Mouse (Mus musculus): ENCODE measurements around the gene Wnt9a. TPM values are rescaled to one million over a fixed set of nuclear protein-coding genes. Genes with fewer than 3 reads are reported as not detected.

Wnt9a gene
- polyA plus RNA-seq, 2 experiments: 0.04 to 0.12 TPM

DNA sequence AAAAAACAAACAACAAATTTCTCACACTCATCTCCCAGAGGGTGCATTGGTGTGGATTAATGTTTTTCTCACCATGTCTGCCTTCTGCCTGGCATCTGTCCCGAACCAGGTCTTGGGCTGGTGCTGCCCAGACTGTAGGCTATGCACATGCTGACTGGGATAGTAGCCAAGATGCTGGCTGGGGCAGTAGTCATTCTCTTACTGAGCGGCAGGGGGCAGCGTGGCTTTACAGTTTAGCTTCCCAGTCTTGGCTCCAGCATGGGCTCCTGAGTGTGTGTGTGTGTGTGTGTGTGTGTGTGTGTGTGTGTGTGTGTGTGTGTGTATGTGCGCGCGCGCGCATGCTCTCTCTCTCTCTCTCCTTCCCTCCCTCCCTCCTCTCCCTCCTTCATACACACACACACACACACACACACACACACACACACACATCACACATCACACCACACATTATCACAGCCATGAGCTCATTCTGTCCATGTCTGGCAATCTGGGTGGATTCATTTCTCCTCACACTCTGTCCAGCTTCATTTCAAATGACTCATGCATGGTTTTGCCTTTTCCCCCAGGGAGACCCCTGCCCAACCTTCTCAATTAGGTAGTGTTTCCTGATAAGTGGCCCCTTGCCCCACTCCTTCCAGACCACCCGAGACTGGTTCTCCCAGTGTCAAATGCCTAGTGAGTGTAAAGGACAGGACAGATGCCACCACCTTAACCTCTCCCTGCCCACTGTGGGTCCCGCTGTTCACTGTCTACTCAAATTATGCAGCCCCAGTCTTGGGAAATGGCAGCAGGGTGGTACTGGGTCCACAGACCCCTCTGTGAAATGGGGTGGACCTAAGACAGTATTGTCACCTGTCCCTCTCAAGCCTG is 3.8 kb upstream of the Wnt9a start:
- no peak for ATAC-seq (ENCODE audit: insufficient read depth)
- Histone ChIP-seq H3K4me1 (replicated peaks; ENCODE audit: control insufficient read depth in 2 of 2, insufficient read depth in 2 of 2, low read length in 1 of 2) (no peaks in the 10 kb centered on the region), H3K9me3 (ENCODE audit: control insufficient read depth, low read length) (no peaks in the 10 kb centered on the region), H3K4me3 (ENCODE audit: insufficient read depth in 1 of 2, low read depth in 2 of 2, low read length in 2 of 2) (no peak overlapping the region), H3K36me3 (replicated peaks; ENCODE audit: control insufficient read depth, insufficient read depth, low read depth) (no peaks in the 10 kb centered on the region), H3K27ac (no peak overlapping the region), H3K27me3 (ENCODE audit: control insufficient read depth, insufficient read depth, low read length) (peaks cover 59% of the 10 kb centered on the region), H3K9ac (replicated peaks) (no peak overlapping the region), H3K4me2 (ENCODE audit: low read depth) (no peak overlapping the region)
- WGBS (ENCODE audit: insufficient replicate concordance): 13% methylated on average over 10 of the region's 10 CpGs
- peak; percentile 20 to 31 (median 31) for DNase-seq (ENCODE audit: low read depth in 3 of 3, low spot score in 3 of 3)
- peak; percentile 85 for TF ChIP-seq CTCF (IDR thresholded peaks at IDR 0.05; ENCODE audit: low read depth)
- TF ChIP-seq EP300 (IDR thresholded peaks at IDR 0.05; ENCODE audit: low read depth): no peak

- H3K4me2 ChIP-seq (ENCODE audit: low read depth): no peak overlapping the region
- H3K9ac ChIP-seq (replicated peaks): no peak overlapping the region
- H3K9me3 ChIP-seq (ENCODE audit: control insufficient read depth, low read length): no peaks in the 10 kb centered on the region
- DNase-seq (ENCODE audit: low read depth in 3 of 3, low spot score in 3 of 3) (no peak), ATAC-seq (ENCODE audit: insufficient read depth) (no peak)
- no peaks in the 10 kb centered on the region for H3K4me1 ChIP-seq (replicated peaks; ENCODE audit: control insufficient read depth in 2 of 2, insufficient read depth in 2 of 2, low read length in 1 of 2)
- no peaks in the 10 kb centered on the region for H3K36me3 ChIP-seq (replicated peaks; ENCODE audit: control insufficient read depth, insufficient read depth, low read depth)
- H3K27ac ChIP-seq: no peak overlapping the region
- H3K27me3 ChIP-seq (ENCODE audit: control insufficient read depth, insufficient read depth, low read length): peaks cover 65% of the 10 kb centered on the region
- no peak overlapping the region for H3K4me3 ChIP-seq (ENCODE audit: insufficient read depth in 1 of 2, low read depth in 2 of 2, low read length in 2 of 2)
- TF ChIP-seq CTCF (IDR thresholded peaks at IDR 0.05; ENCODE audit: low read depth): no peak
- WGBS (ENCODE audit: insufficient replicate concordance): 34% methylated on average over 22 of the region's 22 CpGs
Measured at GRCm38 (mm10) chr11:59305008-59305820, 1.5 kb upstream of the Wnt9a start.

DNA sequence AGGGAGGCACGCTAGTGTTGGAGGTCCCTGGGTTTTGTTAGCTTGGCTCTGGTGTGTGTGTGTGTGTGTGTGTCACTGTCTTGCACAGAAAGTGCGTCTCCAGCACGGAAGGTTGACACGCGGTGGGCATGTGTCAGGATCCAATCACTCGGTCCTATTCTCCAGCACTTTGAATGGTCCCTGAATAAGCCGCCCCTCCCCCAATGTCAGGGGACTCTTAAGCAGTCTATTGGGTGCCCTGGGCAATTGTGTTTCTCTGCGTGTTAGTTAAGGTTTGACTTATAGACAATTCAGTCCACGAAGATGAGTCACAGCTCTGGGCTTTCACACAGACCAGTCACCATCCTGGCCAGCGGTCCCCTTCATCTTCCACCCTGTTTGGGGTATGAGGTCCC is 910 bp upstream of the Wnt9a start:
- 10% methylated on average over 10 of the region's 10 CpGs for WGBS (ENCODE audit: insufficient replicate concordance)
- Histone ChIP-seq H3K36me3 (replicated peaks; ENCODE audit: control insufficient read depth, insufficient read depth, low read depth) (no peaks in the 10 kb centered on the region), H3K27ac (no peak overlapping the region), H3K9me3 (ENCODE audit: control insufficient read depth, low read length) (no peaks in the 10 kb centered on the region), H3K27me3 (ENCODE audit: control insufficient read depth, insufficient read depth, low read length) (peaks cover 63% of the 10 kb centered on the region), H3K4me3 (ENCODE audit: insufficient read depth in 1 of 2, low read depth in 2 of 2, low read length in 2 of 2) (no peak overlapping the region), H3K4me2 (ENCODE audit: low read depth) (no peak overlapping the region; the same call in 1 of the 2 replicates), H3K4me1 (replicated peaks; ENCODE audit: control insufficient read depth in 2 of 2, insufficient read depth in 2 of 2, low read length in 1 of 2) (no peaks in the 10 kb centered on the region), H3K9ac (replicated peaks) (no peak overlapping the region)
- DNase-seq (ENCODE audit: low read depth in 3 of 3, low spot score in 3 of 3) (no peak), ATAC-seq (ENCODE audit: insufficient read depth) (no peak)
- TF ChIP-seq CTCF (IDR thresholded peaks at IDR 0.05; ENCODE audit: low read depth): no peak
- TF ChIP-seq EP300 (IDR thresholded peaks at IDR 0.05; ENCODE audit: low read depth): no peak

- no peak overlapping the region for H3K9ac ChIP-seq (replicated peaks)
- H3K9me3 ChIP-seq (ENCODE audit: control insufficient read depth, low read length): no peaks in the 10 kb centered on the region
- WGBS (ENCODE audit: insufficient replicate concordance): 2% methylated on average over 45 of the region's 45 CpGs
- no peak overlapping the region for H3K27ac ChIP-seq
- H3K4me2 ChIP-seq (ENCODE audit: low read depth): peak overlapping the region; percentile 52
- peak overlapping the region in 1 of 2 experiments; percentile 50; a peak in 2 of 4 replicates for H3K4me3 ChIP-seq (ENCODE audit: insufficient read depth in 1 of 2, low read depth in 2 of 2, low read length in 2 of 2)
- DNase-seq (ENCODE audit: low read depth in 3 of 3, low spot score in 3 of 3) (no peak), ATAC-seq (ENCODE audit: insufficient read depth) (no peak)
- no peaks in the 10 kb centered on the region for H3K36me3 ChIP-seq (replicated peaks; ENCODE audit: control insufficient read depth, insufficient read depth, low read depth)
- peaks cover 63% of the 10 kb centered on the region for H3K27me3 ChIP-seq (ENCODE audit: control insufficient read depth, insufficient read depth, low read length)
- no peaks in the 10 kb centered on the region for H3K4me1 ChIP-seq (replicated peaks; ENCODE audit: control insufficient read depth in 2 of 2, insufficient read depth in 2 of 2, low read length in 1 of 2)
- no peak for TF ChIP-seq EP300 (IDR thresholded peaks at IDR 0.05; ENCODE audit: low read depth)
- peak; percentile 77 for TF ChIP-seq CTCF (IDR thresholded peaks at IDR 0.05; ENCODE audit: low read depth)
Measured at GRCm38 (mm10) chr11:59307422-59308163, 865 bp downstream of the Wnt9a start.

Data from liver, embryonic 14.5 days (tissue).